Mouse (Mus musculus): ENCODE results near the gene Kndc1.

Kndc1 gene

GRCm38 (mm10) chr7:139894655-139895557, at the start of gene Kndc1:
Kndc1 (plus strand) TSS chr7:139894696.
- peak; percentile 83 to 85 for DNase-seq

GRCm38 (mm10) chr7:139845101-139845500, 49.4 kb upstream of the Kndc1 start:
- DNase-seq, result no peak

- peak; percentile 37 to 38 for DNase-seq
These were observed 44.3 kb upstream of the Kndc1 start for GRCm38 (mm10) chr7:139850152-139850551.

- DNase-seq, result no peak
These were observed 43.8 kb upstream of the Kndc1 start for GRCm38 (mm10) chr7:139850677-139851076.

GRCm38 (mm10) chr7:139851098-139851497, 43.4 kb upstream of the Kndc1 start:
- DNase-seq, result peak in 1 of 2 experiments; percentile 38

GRCm38 (mm10) chr7:139855261-139855660, 39.2 kb upstream of the Kndc1 start:
- DNase-seq, result no peak

GRCm38 (mm10) chr7:139861411-139861810, 33.1 kb upstream of the Kndc1 start:
- peak; percentile 86 to 88 for DNase-seq

- DNase-seq, result no peak
These were observed 31.4 kb upstream of the Kndc1 start for GRCm38 (mm10) chr7:139863076-139863475.

- peak; percentile 63 to 64 for DNase-seq
These were observed 30.2 kb upstream of the Kndc1 start for GRCm38 (mm10) chr7:139864253-139864652.

- peak in 1 of 2 experiments; percentile 18 for DNase-seq
These were observed 29.6 kb upstream of the Kndc1 start for GRCm38 (mm10) chr7:139864871-139865270.

GRCm38 (mm10) chr7:139871014-139871413, 23.5 kb upstream of the Kndc1 start:
- DNase-seq, result no peak

GRCm38 (mm10) chr7:139877167-139877792, 17.2 kb upstream of the Kndc1 start:
- DNase-seq, result peak; percentile 78

- DNase-seq, result no peak
These were observed 16.4 kb upstream of the Kndc1 start for GRCm38 (mm10) chr7:139878122-139878521.

- no peak for DNase-seq
These were observed 15.9 kb upstream of the Kndc1 start for GRCm38 (mm10) chr7:139878621-139879020.

- DNase-seq, result no peak
These were observed 11.0 kb upstream of the Kndc1 start for GRCm38 (mm10) chr7:139883545-139883944.

GRCm38 (mm10) chr7:139891779-139892178, 2.7 kb upstream of the Kndc1 start:
- peak; percentile 35 to 64 for DNase-seq

- no peak for DNase-seq
These were observed 1.8 kb downstream of the Kndc1 start for GRCm38 (mm10) chr7:139896271-139896670.

GRCm38 (mm10) chr7:139896796-139897195, 2.3 kb downstream of the Kndc1 start:
- no peak for DNase-seq

- peak in 1 of 2 experiments; percentile 45 for DNase-seq
These were observed 4.1 kb downstream of the Kndc1 start for GRCm38 (mm10) chr7:139898606-139899005.

- peak; percentile 80 to 89 for DNase-seq
These were observed 5.0 kb downstream of the Kndc1 start for GRCm38 (mm10) chr7:139899505-139899904.

GRCm38 (mm10) chr7:139900456-139900855, 6.0 kb downstream of the Kndc1 start:
- DNase-seq, result no peak

- peak; percentile 59 to 77 for DNase-seq
These were observed 6.4 kb downstream of the Kndc1 start for GRCm38 (mm10) chr7:139900896-139901295.

- no peak for DNase-seq
These were observed 7.5 kb downstream of the Kndc1 start for GRCm38 (mm10) chr7:139901981-139902380.

- no peak for DNase-seq
These were observed 10.8 kb downstream of the Kndc1 start for GRCm38 (mm10) chr7:139905261-139905660.

All from cerebellum, postnatal 10 days (tissue).